Mouse (Mus musculus) cerebral cortex, adult 2 months (tissue): ENCODE measurements around the gene Prkd2.

Experiments
- WGBS: fragments of 180-500 bp; shearing (Covaris S2); methylation state at CpG from one replicate; pipeline ENCODE4 v1.1.7; 2018; 5-methylcytosine and 5-hydroxymethylcytosine counted together

The Prkd2 gene

DNA sequence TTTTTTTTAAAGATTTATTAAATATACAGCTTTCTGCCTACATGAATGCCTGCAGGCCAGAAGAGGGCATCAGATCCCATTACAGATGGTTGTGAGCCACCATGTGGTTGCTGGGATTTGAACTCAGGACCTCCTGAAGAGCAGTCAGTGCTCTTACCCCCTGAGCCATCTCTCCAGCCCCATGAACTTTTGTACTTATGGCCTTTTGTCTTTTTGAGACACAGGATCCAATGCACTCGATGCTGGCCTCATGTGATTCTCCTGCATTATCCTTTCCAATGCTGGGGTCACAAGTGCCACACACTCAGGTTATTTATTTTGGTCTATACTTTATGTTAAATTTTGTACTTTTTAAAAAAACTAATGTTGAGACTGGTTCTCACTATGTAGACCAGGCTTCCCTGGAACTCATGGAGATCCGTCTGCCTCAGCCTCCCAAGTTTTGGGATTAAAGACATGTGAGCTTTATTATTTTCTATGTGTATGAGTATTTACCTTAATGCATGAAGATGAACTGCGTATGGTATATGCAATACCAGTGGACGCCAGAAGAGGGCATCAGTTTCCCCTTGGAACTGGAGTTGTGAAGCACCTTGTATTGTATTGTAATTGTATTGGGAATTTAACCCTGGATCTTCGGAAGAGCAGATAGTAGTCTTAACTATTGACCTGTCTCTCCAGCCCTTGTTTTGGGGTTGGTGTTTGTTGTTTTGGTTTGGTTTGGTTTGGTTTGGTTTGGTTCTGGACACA is 17.4 kb downstream of the Prkd2 start:
- WGBS, result 33% methylated on average over 5 of the region's 5 CpGs

DNA sequence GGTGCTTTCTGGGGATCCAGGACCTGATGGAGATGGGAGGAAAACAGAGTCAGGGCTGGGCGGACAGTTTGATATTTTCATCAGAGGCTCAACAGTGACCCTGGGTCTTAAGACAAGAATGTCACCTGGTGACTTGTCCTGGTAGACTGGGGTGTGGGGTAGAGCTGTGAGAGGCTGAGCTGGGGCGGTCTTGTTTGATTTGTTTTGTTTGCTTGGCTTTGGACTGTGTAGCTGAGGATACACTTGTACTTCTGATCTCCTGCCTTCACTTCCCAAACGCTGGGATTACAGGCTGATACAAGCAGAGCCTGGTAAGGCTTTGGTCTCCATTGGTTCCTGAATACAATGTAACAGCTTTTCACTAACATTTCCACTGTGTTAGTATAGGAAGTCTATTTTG is 24.8 kb downstream of the Prkd2 start:
- WGBS, result 82% methylated on average over 3 of the region's 3 CpGs

GRCm38 (mm10) chr7:16869497-16869896 is 26.8 kb downstream of the Prkd2 start:
- 25% methylated on average over 16 of the region's 16 CpGs for WGBS

- 90% methylated on average over 10 of the region's 10 CpGs for WGBS
Measured at GRCm38 (mm10) chr7:16871600-16871999, 28.9 kb downstream of the Prkd2 start.

GRCm38 (mm10) chr7:16872478-16872877 is 29.8 kb downstream of the Prkd2 start:
- 96% methylated on average over 9 of the region's 9 CpGs for WGBS

DNA sequence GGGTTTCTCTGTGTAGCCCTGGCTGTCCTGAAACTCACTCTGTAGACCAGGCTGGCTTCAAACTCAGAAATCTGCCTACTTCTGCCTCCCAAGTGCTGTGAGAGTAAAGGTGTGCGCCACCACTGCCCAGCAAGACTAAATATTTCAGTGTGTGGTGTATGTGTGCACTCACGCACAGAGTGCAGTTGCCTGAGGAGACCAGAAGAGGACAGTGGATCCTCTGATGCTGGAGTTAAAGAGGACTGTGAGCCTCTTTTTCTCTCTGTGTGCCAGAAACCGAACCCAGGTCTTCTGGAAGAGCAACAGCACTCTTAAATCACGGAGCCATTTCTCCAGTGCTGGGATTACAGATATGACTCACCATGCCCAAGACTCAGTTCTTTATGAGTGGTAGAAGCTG is 30.7 kb downstream of the Prkd2 start:
- 86% methylated on average over 4 of the region's 4 CpGs for WGBS

- WGBS, result 3% methylated on average over 17 of the region's 17 CpGs
Measured at GRCm38 (mm10) chr7:16874190-16874589, 31.5 kb downstream of the Prkd2 start.

- under 1% methylated on average over 33 of the region's 33 CpGs for WGBS
Measured at GRCm38 (mm10) chr7:16874756-16875309, 32.1 kb downstream of the Prkd2 start.

- WGBS, result 0% methylated on average over 1 of the region's 1 CpGs
Measured at GRCm38 (mm10) chr7:16875310-16875325, 32.4 kb downstream of the Prkd2 start, which contains the start of gene Dact3. Gene Dact3 (plus strand): TSS chr7:16875317.

DNA sequence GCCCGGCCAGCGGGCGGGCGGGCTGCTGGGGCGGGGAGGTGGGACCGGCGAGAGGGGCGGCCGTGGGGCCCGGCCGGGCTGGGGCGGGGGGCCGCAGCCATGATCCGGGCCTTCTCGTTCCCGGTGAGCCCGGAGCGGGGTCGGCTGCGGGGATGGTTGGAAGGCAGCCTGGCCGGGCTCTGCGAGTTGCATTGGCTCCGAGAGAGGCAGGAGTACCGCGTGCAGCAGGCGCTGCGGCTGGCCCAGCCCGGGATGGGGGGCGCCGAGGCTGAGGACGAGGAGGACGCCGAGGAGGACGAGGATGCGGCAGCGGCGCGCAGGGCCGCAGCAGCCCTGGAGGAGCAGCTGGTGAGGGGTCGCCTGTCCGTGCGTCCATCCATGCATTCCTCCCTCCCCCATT is 32.6 kb downstream of the Prkd2 start:
- under 1% methylated on average over 40 of the region's 42 CpGs for WGBS

DNA sequence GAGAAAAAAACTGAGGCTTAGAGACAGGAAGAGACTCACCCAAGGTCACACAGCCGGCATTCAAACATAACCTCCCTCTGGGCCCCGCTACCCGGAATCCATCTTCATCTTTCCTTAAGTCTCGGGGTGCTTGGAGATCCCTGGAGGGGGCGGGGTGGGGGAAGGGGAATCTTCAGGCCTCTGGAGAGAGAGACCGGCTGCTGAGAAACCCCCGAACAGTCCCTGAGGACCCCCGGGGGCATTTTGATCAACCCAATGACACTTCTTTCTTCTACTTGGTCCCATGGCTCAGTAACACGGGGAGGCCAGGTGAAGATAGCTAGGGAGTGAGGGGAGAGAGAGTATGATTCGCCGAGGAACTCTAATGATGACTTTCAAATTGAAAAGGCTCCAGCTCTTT is 33.3 kb downstream of the Prkd2 start:
- 8% methylated on average over 11 of the region's 11 CpGs for WGBS

DNA sequence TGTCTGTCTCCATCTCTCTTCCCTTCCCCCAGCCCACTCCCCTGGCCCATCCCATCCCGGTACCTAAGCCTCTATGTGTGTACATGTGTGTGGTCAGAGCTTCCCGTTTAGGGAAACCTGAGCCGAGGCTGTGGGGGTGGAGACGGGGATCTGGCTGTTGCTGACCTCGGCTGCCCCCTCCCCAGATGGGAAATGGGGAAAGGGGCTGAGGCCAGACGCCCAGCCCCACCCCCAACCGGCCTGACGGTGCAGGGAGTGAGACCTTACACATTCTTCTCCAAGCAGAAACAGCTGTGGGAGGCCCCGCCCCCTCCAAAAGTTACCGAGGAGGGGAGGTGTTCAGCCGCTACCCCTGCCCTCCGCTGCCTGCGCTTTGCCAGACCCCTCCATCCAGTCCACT is 33.9 kb downstream of the Prkd2 start:
- 11% methylated on average over 13 of the region's 13 CpGs for WGBS

DNA sequence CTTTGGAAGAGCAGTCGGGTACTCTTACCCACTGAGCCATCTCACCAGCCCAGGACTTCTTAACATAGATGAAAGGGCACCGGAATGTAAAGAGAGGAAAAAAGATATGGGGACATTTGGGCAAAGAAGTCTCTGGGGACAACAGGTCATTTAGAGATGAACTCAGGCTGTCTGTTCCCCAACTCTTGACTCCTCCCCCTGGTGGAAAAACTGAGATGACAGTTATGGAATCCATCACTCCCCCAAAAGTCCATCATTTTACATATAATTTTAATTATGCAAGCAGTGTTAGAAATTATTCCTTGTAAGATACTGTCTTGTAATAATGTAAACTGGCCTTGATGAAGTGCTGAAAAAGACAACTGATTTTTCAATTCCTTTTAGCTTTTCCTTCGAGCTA is 35.0 kb downstream of the Prkd2 start:
- WGBS, result 83% methylated on average over 3 of the region's 3 CpGs

DNA sequence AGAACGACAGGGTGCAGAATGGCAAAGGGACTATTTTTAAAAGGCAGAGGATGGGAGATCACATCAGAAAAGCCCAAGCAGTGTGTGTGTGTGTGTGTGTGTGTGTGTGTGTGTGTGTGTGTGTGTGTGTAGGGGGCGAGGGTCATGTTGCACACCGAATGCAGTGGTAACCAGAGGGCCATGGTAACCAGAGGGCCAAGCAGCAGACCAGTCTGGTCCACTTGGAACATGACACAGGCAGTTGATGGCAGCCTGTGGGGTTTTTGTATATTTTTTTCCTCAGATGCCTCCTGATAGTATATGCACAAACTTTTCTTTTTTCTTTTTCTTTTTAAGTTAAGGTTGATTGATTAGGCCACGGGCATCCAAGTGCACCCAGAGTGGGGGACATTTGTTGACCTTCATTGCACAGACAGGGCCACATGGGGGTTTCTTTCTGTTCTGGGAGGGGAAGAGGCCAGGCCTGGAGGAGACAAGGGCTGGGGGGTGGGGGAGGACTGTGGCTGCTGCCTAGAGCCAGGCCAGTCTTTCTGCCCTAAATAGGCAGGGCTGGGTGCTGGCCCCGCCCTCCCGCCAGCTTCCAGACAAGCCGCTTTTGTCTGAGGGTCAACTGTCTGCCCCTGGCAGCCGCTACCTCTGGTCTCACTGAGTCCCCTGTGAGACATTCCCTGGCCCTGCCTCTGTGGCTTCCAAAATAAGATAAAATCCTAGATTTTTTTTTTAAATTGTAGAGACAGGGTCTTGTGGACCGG is 37.3 kb downstream of the Prkd2 start:
- 48% methylated on average over 9 of the region's 9 CpGs for WGBS

DNA sequence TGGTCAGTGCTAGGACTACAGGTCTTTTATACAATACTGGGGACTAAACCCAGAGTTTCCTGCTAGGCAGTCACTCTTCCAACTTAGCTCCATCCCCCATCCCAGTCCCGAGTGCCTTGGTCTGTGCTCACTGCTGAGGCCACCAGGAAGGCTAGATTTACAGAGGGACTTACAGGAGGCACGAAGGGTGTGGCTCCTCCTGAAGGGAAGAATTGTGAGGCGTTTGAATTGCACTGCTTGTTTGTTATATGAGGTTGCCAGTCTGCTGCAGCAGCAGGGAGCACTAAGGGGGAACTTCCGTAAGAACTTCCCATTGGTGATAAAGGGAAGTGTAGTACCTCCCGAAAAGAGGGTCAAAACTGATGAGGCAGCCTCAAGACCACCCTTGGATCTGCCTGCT is 37.9 kb downstream of the Prkd2 start:
- 37% methylated on average over 5 of the region's 5 CpGs for WGBS

- WGBS, result 95% methylated on average over 6 of the region's 6 CpGs
Measured at GRCm38 (mm10) chr7:16883162-16883561, 40.5 kb downstream of the Prkd2 start.

- 88% methylated on average over 4 of the region's 4 CpGs for WGBS
Measured at GRCm38 (mm10) chr7:16884334-16884733, 41.6 kb downstream of the Prkd2 start.

DNA sequence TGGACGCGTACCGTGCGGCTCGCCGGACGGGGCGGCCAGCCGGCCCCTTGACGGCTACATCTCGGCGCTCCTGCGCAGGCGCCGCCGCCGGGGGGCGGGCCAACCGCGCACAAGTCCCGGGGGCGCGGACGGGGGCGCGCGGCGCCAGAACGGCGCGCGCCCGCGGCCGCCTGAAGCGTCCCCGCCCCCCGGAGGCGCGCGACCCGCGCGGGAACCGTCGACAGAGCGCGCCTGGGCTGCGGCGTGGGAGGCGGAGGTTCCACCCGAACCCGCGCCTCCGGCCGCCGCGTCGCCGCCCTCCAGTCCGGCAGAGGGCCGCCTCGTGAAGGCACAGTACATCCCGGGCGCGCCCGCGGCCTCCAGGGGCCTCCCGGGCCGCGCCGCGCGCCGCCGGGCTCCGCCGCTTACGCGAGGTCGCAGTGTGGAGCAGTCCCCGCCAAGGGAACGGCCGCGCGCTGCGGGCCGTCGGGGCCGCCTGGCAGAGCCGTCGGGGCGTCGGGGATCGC is 42.6 kb downstream of the Prkd2 start:
- 39% methylated on average over 94 of the region's 95 CpGs for WGBS

- WGBS, result 59% methylated on average over 59 of the region's 59 CpGs
Measured at GRCm38 (mm10) chr7:16885905-16886304, 43.2 kb downstream of the Prkd2 start.

DNA sequence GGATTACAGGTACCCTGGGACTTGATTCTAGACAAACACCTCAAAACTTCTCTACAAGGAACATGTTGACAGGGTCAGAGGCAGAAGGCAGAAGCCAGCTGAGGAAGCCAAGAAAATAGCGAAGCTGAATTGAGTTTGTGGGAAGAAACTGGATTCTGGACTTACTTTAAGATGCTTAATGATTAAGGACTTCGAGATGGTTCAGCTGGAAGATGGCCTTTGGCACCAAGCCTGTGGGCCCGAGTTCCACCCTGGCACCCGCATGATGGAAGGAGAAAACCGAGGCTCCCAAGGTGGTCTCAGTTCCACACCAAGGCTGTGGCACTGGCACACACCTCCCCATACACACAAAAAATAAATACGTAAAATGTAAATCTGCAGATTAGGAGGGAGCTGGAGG is 47.8 kb downstream of the Prkd2 start:
- WGBS, result 47% methylated on average over 6 of the region's 6 CpGs

GRCm38 (mm10) chr7:16890944-16891343 is 48.2 kb downstream of the Prkd2 start:
- 8% methylated on average over 23 of the region's 23 CpGs for WGBS

- under 1% methylated on average over 30 of the region's 30 CpGs for WGBS
Measured at GRCm38 (mm10) chr7:16891641-16892351, 49.1 kb downstream of the Prkd2 start, which contains the start of gene Gng8. Gene Gng8 (plus strand): TSS chr7:16891786.

GRCm38 (mm10) chr7:16892352-16892730 is 49.6 kb downstream of the Prkd2 start:
- 45% methylated on average over 9 of the region's 9 CpGs for WGBS
